Mouse (Mus musculus) kidney, adult 2 months (tissue): ENCODE results near the gene Pomgnt1. TPM values are rescaled to one million over a fixed set of nuclear protein-coding genes. Genes with fewer than 3 reads are reported as not detected.

Experiments used
- DNase-seq: peaks from one replicate; pipeline ENCODE4 v3.0.0; 2021
- H3K27ac ChIP-seq: fragments of 200-500 bp; 2 replicates; pipeline ENCODE4 v1.5.1; 2012; ENCODE audit warnings: low read depth, low read length, control low read depth, inconsistent platforms; ENCODE audit not compliant: insufficient read depth
- H3K27me3 ChIP-seq: fragments of 200-500 bp; replicated peaks from 2 replicates; pipeline ENCODE4 v1.6.1; 2012; ENCODE audit warnings: mild to moderate bottlenecking, moderate library complexity, low read length, inconsistent platforms; ENCODE audit not compliant: control insufficient read depth, insufficient read depth
- H3K36me3 ChIP-seq: fragments of 200-500 bp; 2 replicates; pipeline ENCODE4 v1.6.1; 2012; ENCODE audit warnings: mild to moderate bottlenecking, moderate library complexity, low read length, inconsistent platforms; ENCODE audit not compliant: control insufficient read depth, insufficient read depth
- H3K4me1 ChIP-seq: fragments of 200-500 bp; 2 replicates; pipeline ENCODE4 v1.6.1; 2011; ENCODE audit warnings: low read length; ENCODE audit not compliant: control insufficient read depth, insufficient read depth
- H3K4me3 ChIP-seq: fragments of 200-500 bp; 2 replicates; pipeline ENCODE4 v1.5.1; 2011; ENCODE audit warnings: mild to moderate bottlenecking, low read depth, low read length, control low read depth; ENCODE audit not compliant: insufficient read depth
- CTCF ChIP-seq: fragments of 200-500 bp; conservative IDR thresholded peaks from 2 replicates; pipeline ENCODE4 v1.5.1; 2011; ENCODE audit warnings: low read depth, mild to moderate bottlenecking, control low read depth, low read length, moderate library complexity, mixed read lengths; ENCODE audit not compliant: insufficient read depth, insufficient read length
- POLR2A ChIP-seq: fragments of 200-500 bp; IDR thresholded peaks from one replicate; pipeline ENCODE4 v1.6.1; 2011; ENCODE audit warnings: low read depth, low read length, control low read depth
- WGBS: fragments of 180-500 bp; shearing (Covaris S2); methylation state at CpG from one replicate; pipeline ENCODE4 v1.1.7; 2018; 5-methylcytosine and 5-hydroxymethylcytosine counted together
- polyA plus RNA-seq: library from polyadenylated mRNA; depleted of rRNA; stranded (reverse); fragments of >200 nt; gene quantifications from 2 replicates; pipeline ENCODE4 v1.2.3, GENCODE M21; 2012

The Pomgnt1 gene
- polyA plus RNA-seq, 1 experiment, result 46.0 TPM

GRCm38 (mm10) chr4:116182745-116183144 lies 59.1 kb downstream of the Pomgnt1 start:
- WGBS, result 26% methylated on average over 12 of the region's 12 CpGs
- H3K27me3 ChIP-seq, result no peaks in the 10 kb centered on the region
- peak overlapping the region; percentile 87 for H3K27ac ChIP-seq
- H3K4me1 ChIP-seq, result no peaks in the 10 kb centered on the region
- H3K4me3 ChIP-seq, result no peak overlapping the region
- TF ChIP-seq CTCF, result no peak
- peak; percentile 70 for DNase-seq
- no peaks in the 10 kb centered on the region for H3K36me3 ChIP-seq

- WGBS, result 88% methylated on average over 4 of the region's 4 CpGs
- no peaks in the 10 kb centered on the region for H3K4me1 ChIP-seq
Observed at GRCm38 (mm10) chr4:116185083-116185482, 61.4 kb downstream of the Pomgnt1 start.

GRCm38 (mm10) chr4:116192286-116192835 lies 68.7 kb downstream of the Pomgnt1 start:
- WGBS, result 41% methylated on average over 4 of the region's 4 CpGs
- H3K36me3 ChIP-seq, result no peaks in the 10 kb centered on the region
- H3K4me1 ChIP-seq, result no peaks in the 10 kb centered on the region
- H3K27me3 ChIP-seq, result no peaks in the 10 kb centered on the region
- no peak overlapping the region for H3K27ac ChIP-seq
- peak; percentile 28 for DNase-seq
- no peak overlapping the region for H3K4me3 ChIP-seq
- TF ChIP-seq POLR2A, result no peak
- TF ChIP-seq CTCF, result no peak

More at GRCm38 (mm10) chr4:116185083-116185482, 61.4 kb downstream of the Pomgnt1 start:
- Histone ChIP-seq H3K27ac (no peak overlapping the region), H3K36me3 (no peaks in the 10 kb centered on the region), H3K4me3 (no peak overlapping the region), H3K27me3 (no peaks in the 10 kb centered on the region)
- TF ChIP-seq POLR2A (no peak), CTCF (no peak)
- no peak for DNase-seq

GRCm38 (mm10) chr4:116193583-116194383 lies 70.1 kb downstream of the Pomgnt1 start:
- no peaks in the 10 kb centered on the region for H3K36me3 ChIP-seq
- H3K27ac ChIP-seq, result no peak overlapping the region
- WGBS, result 79% methylated on average over 9 of the region's 9 CpGs
- no peak overlapping the region for H3K4me3 ChIP-seq
- no peaks in the 10 kb centered on the region for H3K27me3 ChIP-seq
- no peaks in the 10 kb centered on the region for H3K4me1 ChIP-seq
- TF ChIP-seq POLR2A (no peak), CTCF (no peak)
- no peak for DNase-seq

GRCm38 (mm10) chr4:116198422-116198821 lies 74.8 kb downstream of the Pomgnt1 start:
- TF ChIP-seq POLR2A (no peak), CTCF (peak; percentile 30; the same call in 1 of the 2 replicates)
- Histone ChIP-seq H3K27me3 (no peaks in the 10 kb centered on the region), H3K36me3 (no peaks in the 10 kb centered on the region), H3K27ac (no peak overlapping the region), H3K4me1 (no peaks in the 10 kb centered on the region), H3K4me3 (no peak overlapping the region)
- no peak for DNase-seq
- 81% methylated on average over 2 of the region's 2 CpGs for WGBS

- TF ChIP-seq CTCF (no peak), POLR2A (no peak)
- Histone ChIP-seq H3K4me3 (no peak overlapping the region), H3K27ac (no peak overlapping the region), H3K36me3 (no peaks in the 10 kb centered on the region), H3K27me3 (no peaks in the 10 kb centered on the region), H3K4me1 (no peaks in the 10 kb centered on the region)
- DNase-seq, result no peak
- 79% methylated on average over 3 of the region's 3 CpGs for WGBS
Observed at GRCm38 (mm10) chr4:116204422-116204821, 80.8 kb downstream of the Pomgnt1 start.

- no peak for TF ChIP-seq CTCF
- no peak for TF ChIP-seq POLR2A
- Histone ChIP-seq H3K4me3 (no peak overlapping the region), H3K36me3 (no peaks in the 10 kb centered on the region), H3K4me1 (no peaks in the 10 kb centered on the region), H3K27ac (no peak overlapping the region), H3K27me3 (no peaks in the 10 kb centered on the region)
- DNase-seq, result no peak
- 68% methylated on average over 4 of the region's 4 CpGs for WGBS
Observed at GRCm38 (mm10) chr4:116206531-116206930, 82.9 kb downstream of the Pomgnt1 start.
